7 mouse cellular contexts compared by ENCODE assay signal in the genomic region with DNA sequence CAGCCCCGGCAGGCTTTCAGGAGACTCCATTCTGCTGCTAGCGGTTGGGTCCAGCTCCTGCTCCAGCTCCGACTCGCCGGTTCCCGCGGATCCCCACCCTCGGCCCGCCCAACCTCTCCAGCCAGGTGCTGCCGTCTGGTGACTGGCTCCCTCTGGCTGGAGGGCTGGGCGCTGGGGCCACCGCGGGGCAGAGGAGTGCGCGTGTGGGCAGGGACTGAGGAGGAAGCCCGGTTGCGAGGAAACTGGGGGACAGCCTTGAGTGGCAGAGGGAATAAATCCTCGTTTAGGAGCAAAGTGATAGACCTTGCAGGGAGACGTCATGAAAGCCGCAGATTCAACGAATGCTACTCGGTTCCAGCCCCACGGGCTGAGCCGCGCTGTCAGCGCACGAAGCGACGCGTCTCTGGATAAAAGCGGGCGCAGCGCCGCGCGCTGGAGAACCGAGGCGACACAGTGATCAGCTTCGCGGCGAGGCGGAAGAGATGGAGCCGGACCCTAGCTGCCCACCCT. TPM values are rescaled to one million over a fixed set of nuclear protein-coding genes. Genes with fewer than 3 reads are reported as not detected.
DNase-seq lines count a peak whose midpoint lies in the region; TF ChIP-seq lines count a peak whose summit lies in the region.

Gene Kcnj6 (minus strand): TSS at position 362 of the 510 bp plus-strand sequence.

- peaks cover 63% of the 10 kb centered on the region for H3K27me3 ChIP-seq in E14TG2a.4 (ENCODE audit: insufficient read depth, low read length)

- H3K4me3 ChIP-seq in E14TG2a.4 (replicated peaks; ENCODE audit: low read length) (peak within 1 kb of the TSS; percentile 76), ES-E14 (ENCODE audit: insufficient read depth in 1 of 2, low read depth in 1 of 2, low read length in 2 of 2, poor library complexity in 1 of 2, severe bottlenecking in 1 of 2) (peak within 1 kb of the TSS; percentile 61 to 72)

- no peak within 1 kb of the TSS for H3K27ac ChIP-seq in ES-E14 (ENCODE audit: insufficient read depth, low read depth, low read length, poor library complexity, severe bottlenecking)

- TF ChIP-seq CTCF in E14TG2a.4 (conservative IDR thresholded peaks at IDR 0.05; ENCODE audit: low read length), result no peak; the same call in 1 of the 2 replicates

- H3K9ac ChIP-seq in ES-E14 (ENCODE audit: insufficient read depth, low read depth, low read length, poor library complexity, severe bottlenecking), result 0 out of 2 replicates have a peak within 1 kb of the TSS, but pooled peaks have one; percentile 8

- in situ Hi-C loops in ES-E14 (cut with MboI; ENCODE audit: low sequenced_read_pairs in 2 of 2, unreplicated experiment in 2 of 2), result loop anchor here in 1 of 2 experiments (10.0 kb wide), 1 partner anchor 183 kb away; no protein-coding TSS in a partner anchor

- DNase-seq in ES-E14 (ENCODE audit: low read depth, low spot score), result peak; percentile 36
- peak; percentile 49 for DNase-seq in embryo, embryonic 11.5 days (ENCODE audit: low read depth, low spot score)
- DNase-seq in heart, postnatal 4 days, result peak; percentile 16
- DNase-seq in left cerebral cortex, postnatal 25 days (ENCODE audit: low spot score in 2 of 2), result peak; percentile 83 to 86
- DNase-seq in right cerebral cortex, adult 18-20 months, result peak; percentile 83
- no peak for DNase-seq in thymus, adult 18-20 months

- intact Hi-C loops in left cerebral cortex, postnatal 25 days (cut with DNase I), result loop anchor here (1.0 to 2.0 kb wide), 3 partner anchors 115 to 209 kb away; no protein-coding TSS in a partner anchor

- H3K4me1 ChIP-seq in E14TG2a.4 (replicated peaks; ENCODE audit: low read depth, low read length), result peaks cover 22% of the 10 kb centered on the region
- no peaks in the 10 kb centered on the region for H3K4me1 ChIP-seq in ES-E14 (ENCODE audit: control insufficient read depth in 2 of 2, insufficient read depth in 2 of 2, low read length in 2 of 2, poor library complexity in 1 of 2)

- H3K36me3 ChIP-seq in E14TG2a.4 (ENCODE audit: insufficient read depth, low read length), result no peaks in the 10 kb centered on the region
- H3K36me3 ChIP-seq in ES-E14 (ENCODE audit: control insufficient read depth, insufficient read depth, low read length, poor library complexity, severe bottlenecking), result no peaks in the 10 kb centered on the region

- no peaks in the 10 kb centered on the region for H3K9me3 ChIP-seq in E14TG2a.4 (ENCODE audit: low read length)
- H3K9me3 ChIP-seq in ES-E14 (ENCODE audit: control insufficient read depth, insufficient read depth, low read depth, low read length), result no peaks in the 10 kb centered on the region

TF ChIP-seq in ES-E14, 5 proteins besides CTCF, POLR2A, EP300 and RAD21:
- no peak for TF ChIP-seq HCFC1 (IDR thresholded peaks at IDR 0.05; ENCODE audit: borderline replicate concordance, insufficient read depth, low read length)
- TF ChIP-seq MAFK (IDR thresholded peaks at IDR 0.05; ENCODE audit: insufficient read depth, low read depth, low read length), result no peak
- no peak for TF ChIP-seq CHD2 (IDR thresholded peaks at IDR 0.05; ENCODE audit: low read depth, low read length)
- no peak for TF ChIP-seq ZNF384 (IDR thresholded peaks at IDR 0.05; ENCODE audit: low read depth, low read length)
- no peak for TF ChIP-seq ZC3H11A (IDR thresholded peaks at IDR 0.05; ENCODE audit: borderline replicate concordance, low read depth, low read length)

RNA-seq across cellular contexts. Expression of gene Kcnj6, which starts in this region (rescaled TPM):
- total RNA-seq in ES-E14 (2012; rRNA removed), result not detected in 2 replicates
- total RNA-seq in heart, postnatal 4 days (2021), result not detected
- 10 to 100 TPM; 86.2 to 86.7 TPM for total RNA-seq in left cerebral cortex, postnatal 25 days (2021)

Comparison
In these comparisons a context has a peak if more than half of its experiments do, and no peak if none do; other contexts are left out.
1. RNA of gene Kcnj6 (total RNA-seq): 86.2 to 86.7 TPM in left cerebral cortex, postnatal 25 days; not detected in heart, postnatal 4 days and not detected in ES-E14; every median in the first group is over 10 times any median in the second.
2. Peak in DNase-seq, H3K4me3 ChIP-seq and H3K9ac ChIP-seq in ES-E14; RNA of the gene not detected or under 1 TPM.
3. Peak in DNase-seq in heart, postnatal 4 days; RNA of the gene not detected or under 1 TPM.
4. DNase-seq: peak in embryo, embryonic 11.5 days (single experiment), left cerebral cortex, postnatal 25 days (2 of 2) and right cerebral cortex, adult 18-20 months (single experiment); none in thymus, adult 18-20 months (0 of 2).